Mouse (Mus musculus) intestine, postnatal 0 days (tissue): ENCODE data around the gene Slc23a4. TPM values are rescaled to one million over a fixed set of nuclear protein-coding genes. Genes with fewer than 3 reads are reported as not detected.

Experiments
- ATAC-seq: fragments of 200-750 bp; cut with Nextera tagmentation; 2 replicates; pipeline ENCODE4 v1.8.0; 2017; ENCODE audit warnings: mild to moderate bottlenecking, moderate TSS enrichment, moderate library complexity
- H3K27ac ChIP-seq: fragments of 300-500 bp; sonication (generic); 2 replicates; pipeline ENCODE4 v1.5.1; 2014; ENCODE audit warnings: mild to moderate bottlenecking, low read depth, low read length, moderate library complexity
- H3K27me3 ChIP-seq: fragments of 300-500 bp; sonication (generic); replicated peaks from 2 replicates; pipeline ENCODE4 v1.6.1; 2014; ENCODE audit warnings: low read length, mixed read lengths; ENCODE audit not compliant: control insufficient read depth, insufficient read depth
- H3K36me3 ChIP-seq: fragments of 300-500 bp; sonication (generic); 2 replicates; pipeline ENCODE4 v1.6.1; 2014; ENCODE audit warnings: mild to moderate bottlenecking, moderate library complexity; ENCODE audit not compliant: control insufficient read depth, insufficient read depth
- H3K4me1 ChIP-seq: fragments of 300-500 bp; sonication (generic); replicated peaks from 2 replicates; pipeline ENCODE4 v1.6.1; 2014; ENCODE audit warnings: antibody characterized with exemption, low read length, mixed read lengths; ENCODE audit not compliant: control insufficient read depth, insufficient read depth
- H3K4me2 ChIP-seq: fragments of 300-500 bp; sonication (generic); replicated peaks from 2 replicates; pipeline ENCODE4 v1.6.1; 2014; ENCODE audit warnings: low read depth, mild to moderate bottlenecking, moderate library complexity
- H3K4me3 ChIP-seq: fragments of 300-500 bp; sonication (generic); 2 replicates; pipeline ENCODE4 v1.5.1; 2014; ENCODE audit warnings: low read depth, low read length
- H3K9ac ChIP-seq: fragments of 300-500 bp; sonication (generic); 2 replicates; pipeline ENCODE4 v1.6.1; 2014; ENCODE audit warnings: mild to moderate bottlenecking, low read depth, low read length
- H3K9me3 ChIP-seq: fragments of 300-500 bp; sonication (generic); 2 replicates; pipeline ENCODE4 v1.6.1; 2016; ENCODE audit warnings: mixed run types; ENCODE audit not compliant: control insufficient read depth
- CTCF ChIP-seq: sonication (generic); IDR thresholded peaks from 2 replicates; pipeline ENCODE4 v1.5.1; 2016; ENCODE audit warnings: low read depth, mild to moderate bottlenecking, control low read depth, antibody characterized with exemption, moderate library complexity
- WGBS: fragments of 180-500 bp; shearing (Covaris S2); extraction: QIAGEN DNeasy Blood & Tissue Kit; methylation state at CpG from one replicate; pipeline ENCODE4 v1.1.7; 2014; 5-methylcytosine and 5-hydroxymethylcytosine counted together
- polyA plus RNA-seq: library from polyadenylated mRNA; unstranded; fragments of >200 nt; fragmentation: Nextera tagmentation; extraction: Ambion mirVana; gene quantifications from 2 replicates; pipeline ENCODE4 v1.2.1, GENCODE M21; 2015

Gene Slc23a4
- polyA plus RNA-seq, 1 experiment from 2014 or later, result 7.7 TPM

GRCm38 (mm10) chr6:34995265-34995681 lies 7.1 kb upstream of the Slc23a4 start:
- Histone ChIP-seq H3K4me3 (peak overlapping the region; percentile 29), H3K9ac (no peak overlapping the region), H3K36me3 (no peaks in the 10 kb centered on the region), H3K9me3 (no peaks in the 10 kb centered on the region), H3K4me1 (0 out of 2 replicates have a peak, but pooled peaks cover 5% of the 10 kb centered on the region), H3K27ac (no peak overlapping the region), H3K27me3 (no peaks in the 10 kb centered on the region), H3K4me2 (peak overlapping the region; percentile 70)
- ATAC-seq, result peak; percentile 80
- TF ChIP-seq CTCF, result peak; percentile 95
- WGBS, result 6% methylated on average over 13 of the region's 13 CpGs

GRCm38 (mm10) chr6:34994692-34995091 lies 6.5 kb upstream of the Slc23a4 start:
- H3K4me1 ChIP-seq, result 0 out of 2 replicates have a peak, but pooled peaks cover 5% of the 10 kb centered on the region
- no peaks in the 10 kb centered on the region for H3K27me3 ChIP-seq
- WGBS, result 36% methylated on average over 5 of the region's 5 CpGs
- peak overlapping the region; percentile 29 for H3K4me3 ChIP-seq
- TF ChIP-seq CTCF, result no peak
- H3K36me3 ChIP-seq, result no peaks in the 10 kb centered on the region
- no peaks in the 10 kb centered on the region for H3K9me3 ChIP-seq
- H3K27ac ChIP-seq, result no peak overlapping the region
- peak overlapping the region; percentile 70 for H3K4me2 ChIP-seq
- ATAC-seq, result no peak
- H3K9ac ChIP-seq, result no peak overlapping the region

GRCm38 (mm10) chr6:34989263-34989662 lies 1.1 kb upstream of the Slc23a4 start:
- H3K9ac ChIP-seq, result no peak overlapping the region
- 62% methylated on average over 6 of the region's 6 CpGs for WGBS
- no peaks in the 10 kb centered on the region for H3K27me3 ChIP-seq
- H3K4me3 ChIP-seq, result no peak overlapping the region
- H3K27ac ChIP-seq, result no peak overlapping the region
- H3K4me2 ChIP-seq, result no peak overlapping the region
- peaks cover 4% of the 10 kb centered on the region; the same call in 1 of the 2 replicates for H3K4me1 ChIP-seq
- no peaks in the 10 kb centered on the region for H3K9me3 ChIP-seq
- no peak for TF ChIP-seq CTCF
- ATAC-seq, result no peak
- H3K36me3 ChIP-seq, result no peaks in the 10 kb centered on the region

DNA sequence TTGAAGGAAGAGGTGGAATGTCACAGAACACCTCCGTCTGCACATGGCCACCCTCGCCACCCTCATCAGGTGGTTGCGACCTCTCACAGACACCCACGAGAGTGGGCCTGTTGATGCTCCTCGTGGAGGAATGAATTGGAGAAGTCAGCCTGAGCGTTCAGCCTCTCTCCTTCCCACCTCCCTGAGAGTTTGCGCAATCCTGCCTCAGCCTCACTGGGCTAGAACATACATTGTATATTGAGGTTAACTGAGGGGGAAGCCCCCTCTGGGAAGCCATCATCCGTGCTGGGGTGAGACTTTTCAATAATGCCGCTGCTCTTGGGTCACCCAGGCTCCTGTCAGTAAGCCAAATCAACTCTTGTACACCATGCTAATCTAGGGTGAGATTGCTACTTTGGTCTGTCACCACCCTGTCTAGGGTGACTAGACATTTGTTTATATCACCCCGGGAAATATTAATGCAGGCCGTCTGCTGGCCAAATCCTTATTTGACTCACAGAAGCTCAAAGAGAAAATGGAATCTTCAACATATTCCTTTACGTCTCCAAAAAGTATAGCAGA lies 1.0 kb downstream of the Slc23a4 start:
- H3K4me3 ChIP-seq, result peak overlapping the region; percentile 20; the same call in 1 of the 2 replicates
- H3K9ac ChIP-seq, result no peak overlapping the region
- 67% methylated on average over 12 of the region's 12 CpGs for WGBS
- H3K36me3 ChIP-seq, result no peaks in the 10 kb centered on the region
- H3K27me3 ChIP-seq, result no peaks in the 10 kb centered on the region
- H3K27ac ChIP-seq, result peak overlapping the region; percentile 28; the same call in 1 of the 2 replicates
- peak overlapping the region; percentile 61 for H3K4me2 ChIP-seq
- no peaks in the 10 kb centered on the region for H3K9me3 ChIP-seq
- peaks cover 4% of the 10 kb centered on the region; the same call in 1 of the 2 replicates for H3K4me1 ChIP-seq
- no peak for ATAC-seq
- TF ChIP-seq CTCF, result no peak

DNA sequence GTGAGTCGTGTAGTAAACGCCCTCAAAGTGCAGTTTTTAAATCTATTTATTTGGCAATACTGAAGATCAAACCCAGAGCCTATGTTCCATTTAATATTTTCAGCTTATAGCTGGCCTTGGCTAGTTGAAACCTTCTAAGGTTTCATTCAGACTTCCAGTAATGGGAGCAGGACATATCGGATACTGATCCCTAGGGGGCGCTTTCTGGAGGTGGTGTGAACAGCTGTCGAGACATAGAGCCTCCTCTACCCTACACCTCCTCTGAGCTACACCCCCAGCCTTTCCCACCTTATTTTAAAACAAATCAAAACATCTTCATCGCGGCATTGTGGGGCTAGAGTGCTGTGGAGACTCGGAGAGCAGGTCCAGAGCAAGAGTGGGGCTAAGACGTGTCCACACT lies 7.5 kb downstream of the Slc23a4 start:
- H3K27me3 ChIP-seq, result no peaks in the 10 kb centered on the region
- no peak overlapping the region for H3K27ac ChIP-seq
- no peak overlapping the region for H3K9ac ChIP-seq
- no peak overlapping the region for H3K4me3 ChIP-seq
- H3K9me3 ChIP-seq, result no peaks in the 10 kb centered on the region
- ATAC-seq, result no peak
- 69% methylated on average over 9 of the region's 9 CpGs for WGBS
- H3K36me3 ChIP-seq, result no peaks in the 10 kb centered on the region; the same call in 1 of the 2 replicates
- H3K4me1 ChIP-seq, result no peaks in the 10 kb centered on the region
- peak; percentile 46 for TF ChIP-seq CTCF
- H3K4me2 ChIP-seq, result no peak overlapping the region

GRCm38 (mm10) chr6:34979291-34979690 lies 8.9 kb downstream of the Slc23a4 start:
- Histone ChIP-seq H3K9ac (no peak overlapping the region), H3K36me3 (no peaks in the 10 kb centered on the region; the same call in 1 of the 2 replicates), H3K4me2 (no peak overlapping the region), H3K27ac (no peak overlapping the region), H3K27me3 (no peaks in the 10 kb centered on the region), H3K9me3 (no peaks in the 10 kb centered on the region), H3K4me3 (no peak overlapping the region), H3K4me1 (no peaks in the 10 kb centered on the region)
- ATAC-seq, result no peak
- WGBS, result 78% methylated on average over 3 of the region's 3 CpGs
- no peak for TF ChIP-seq CTCF
